Mouse (Mus musculus) ES-Bruce4 (cell line): ENCODE results near the gene Polg. TPM values are rescaled to one million over a fixed set of nuclear protein-coding genes. Genes with fewer than 3 reads are reported as not detected.

ENCODE experiments used
- H3K27ac ChIP-seq: 2 replicates; pipeline ENCODE4 v1.5.1; 2012; ENCODE audit warnings: low read length, inconsistent platforms; ENCODE audit not compliant: insufficient read depth
- H3K27me3 ChIP-seq: 2 replicates; pipeline ENCODE4 v1.6.1; 2012; ENCODE audit warnings: mild to moderate bottlenecking, low read length, inconsistent platforms; ENCODE audit not compliant: control insufficient read depth, poor library complexity, insufficient read depth, severe bottlenecking
- H3K36me3 ChIP-seq: 2 replicates; pipeline ENCODE4 v1.6.1; 2012; ENCODE audit warnings: inconsistent platforms, mild to moderate bottlenecking, low read length, moderate library complexity; ENCODE audit not compliant: control insufficient read depth, poor library complexity, insufficient read depth, severe bottlenecking
- H3K4me1 ChIP-seq: one replicate; pipeline ENCODE4 v1.8.1; 2011; ENCODE audit warnings: low read length; ENCODE audit not compliant: control insufficient read depth, insufficient read depth
- H3K4me3 ChIP-seq: 2 replicates; pipeline ENCODE4 v1.5.1; 2011; ENCODE audit warnings: low read depth, mild to moderate bottlenecking, low read length
- H3K9ac ChIP-seq: 2 replicates; pipeline ENCODE4 v1.6.1; 2012; ENCODE audit warnings: low read depth, mild to moderate bottlenecking, inconsistent platforms; ENCODE audit not compliant: poor library complexity, severe bottlenecking
- H3K9me3 ChIP-seq: replicated peaks from 2 replicates; pipeline ENCODE4 v1.6.1; 2012; ENCODE audit warnings: mild to moderate bottlenecking, low read length, inconsistent platforms; ENCODE audit not compliant: control insufficient read depth, poor library complexity, insufficient read depth, severe bottlenecking
- CTCF ChIP-seq: IDR thresholded peaks from one replicate; pipeline ENCODE4 v1.8.1; 2011; ENCODE audit warnings: low read depth, low read length
- EP300 ChIP-seq: IDR thresholded peaks from 2 replicates; pipeline ENCODE4 v1.6.1; 2011; ENCODE audit warnings: low read depth, low read length; ENCODE audit not compliant: insufficient read depth
- POLR2A ChIP-seq: IDR thresholded peaks from one replicate; pipeline ENCODE4 v1.8.1; 2011; ENCODE audit warnings: low read length; ENCODE audit not compliant: insufficient read depth
- polyA plus RNA-seq: library from polyadenylated mRNA; stranded (reverse); fragments of >200 nt; gene quantifications from 2 replicates; pipeline ENCODE4 v1.2.4, GENCODE M21; 2011; ENCODE audit warnings: low read depth; ENCODE audit not compliant: missing spikeins, insufficient read depth, insufficient read length

Polg gene
- polyA plus RNA-seq, 1 experiment: 78.3 TPM

DNA sequence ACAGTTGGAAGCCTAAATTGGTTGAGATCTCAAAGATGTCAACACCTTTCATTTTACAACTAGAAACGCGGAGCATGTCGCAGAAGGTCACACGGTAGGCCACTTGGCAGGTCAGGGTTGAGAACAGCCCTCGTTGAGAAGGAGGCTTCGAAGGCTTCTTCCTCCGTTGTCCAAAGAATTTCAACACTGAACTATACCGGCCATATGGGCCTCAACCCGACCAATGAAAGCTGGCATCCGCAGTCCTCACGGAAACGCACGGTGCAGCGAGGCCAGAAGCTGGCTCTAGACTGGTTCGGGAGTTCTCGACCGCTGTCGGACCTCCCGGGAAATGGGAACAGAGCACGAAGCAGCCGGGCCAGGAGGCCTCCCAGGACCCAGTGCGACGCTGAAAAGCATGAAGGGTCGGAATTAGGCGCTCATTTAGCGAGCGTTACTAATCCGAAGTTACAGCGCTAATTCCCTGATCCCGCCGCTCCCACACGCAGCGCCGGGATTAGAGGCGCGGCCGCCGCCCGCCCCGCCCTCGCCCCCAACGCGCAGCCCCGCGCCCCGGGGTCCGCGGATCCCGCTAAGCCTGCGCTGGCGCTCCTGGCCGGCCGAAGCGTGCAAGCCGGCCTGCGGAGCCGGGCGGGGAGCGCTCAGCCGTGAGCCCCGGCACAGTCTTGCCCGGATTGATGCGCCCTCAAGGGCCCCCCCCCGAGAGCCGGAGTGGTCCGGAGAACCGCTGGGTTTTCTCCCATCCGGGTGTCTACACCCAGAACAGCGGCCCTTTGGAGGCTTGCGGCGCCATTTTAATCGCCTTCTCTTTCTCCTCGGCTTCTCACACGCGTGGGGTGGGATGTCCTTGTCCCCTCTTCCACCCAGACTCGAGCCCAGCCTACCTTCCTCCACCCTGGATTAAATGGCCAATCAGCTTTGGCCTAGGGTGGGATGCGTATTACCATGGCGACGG, 42.4 kb upstream of the Polg start:
- Histone ChIP-seq H3K4me3 (peak overlapping the region; percentile 19), H3K27me3 (peaks cover 48% of the 10 kb centered on the region), H3K36me3 (no peaks in the 10 kb centered on the region), H3K4me1 (peaks cover 1% of the 10 kb centered on the region), H3K9ac (0 out of 2 replicates have a peak overlapping the region, but pooled peaks have one; percentile 18), H3K9me3 (no peaks in the 10 kb centered on the region), H3K27ac (no peak overlapping the region)
- TF ChIP-seq POLR2A: no peak
- TF ChIP-seq CTCF: no peak
- TF ChIP-seq EP300: no peak

DNA sequence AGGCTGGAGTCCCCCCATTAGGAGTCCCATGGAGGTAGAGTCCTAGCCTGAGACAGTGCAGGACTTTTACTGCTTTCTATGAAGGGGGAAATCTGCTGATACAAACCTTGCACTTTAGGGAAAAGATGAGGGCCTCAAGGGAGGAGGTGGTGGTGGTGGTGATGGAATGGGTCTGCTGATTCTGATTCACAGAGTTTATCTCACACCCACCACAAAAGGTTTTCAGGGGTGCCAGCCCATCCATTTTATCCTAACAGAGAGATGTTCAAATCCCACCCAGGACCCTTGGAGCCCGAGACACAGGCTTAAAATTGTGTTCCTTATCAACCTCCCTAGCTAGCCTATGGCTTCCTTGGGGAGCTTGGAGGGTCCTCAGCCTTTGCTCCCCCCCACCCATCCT, 41.6 kb upstream of the Polg start:
- H3K9ac ChIP-seq: no peak overlapping the region

DNA sequence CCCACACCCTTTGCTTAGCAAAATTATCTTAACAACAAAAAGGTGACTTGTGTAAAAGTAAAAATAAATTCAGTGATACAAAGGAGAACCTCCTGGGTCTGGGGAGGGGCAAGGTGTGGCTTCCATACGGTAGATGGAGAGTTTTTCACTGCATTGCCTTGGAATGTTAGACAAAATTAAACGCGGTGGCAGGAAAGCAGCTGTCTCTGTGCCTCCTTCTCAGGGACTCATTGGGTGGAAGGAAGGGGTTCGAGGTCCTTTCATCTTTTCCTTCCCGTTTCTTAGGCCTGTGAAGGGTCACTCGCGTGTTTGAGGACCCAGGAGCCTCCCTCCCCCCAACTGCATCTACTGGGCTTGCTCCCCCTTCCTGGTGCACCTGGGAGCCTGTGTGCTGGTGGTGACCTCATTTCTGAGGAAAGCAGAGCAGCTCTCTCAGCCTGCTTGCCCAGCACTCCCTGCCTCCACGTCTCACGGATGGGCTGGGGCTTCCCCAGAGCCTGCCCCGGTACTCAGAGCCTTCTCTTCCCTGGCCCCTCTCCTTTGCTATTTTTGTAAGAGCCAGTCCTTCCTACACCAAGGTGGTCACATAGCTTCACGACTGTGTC, 41.0 kb upstream of the Polg start:
- H3K4me3 ChIP-seq: no peak overlapping the region
- H3K36me3 ChIP-seq: no peaks in the 10 kb centered on the region
- H3K27ac ChIP-seq: no peak overlapping the region
- H3K4me1 ChIP-seq: peaks cover 1% of the 10 kb centered on the region
- peaks cover 48% of the 10 kb centered on the region for H3K27me3 ChIP-seq
- H3K9ac ChIP-seq: no peak overlapping the region
- TF ChIP-seq POLR2A: no peak
- no peak for TF ChIP-seq CTCF
- TF ChIP-seq EP300: no peak
- H3K9me3 ChIP-seq: no peaks in the 10 kb centered on the region

More for the DNA sequence above, 41.6 kb upstream of the Polg start:
- no peak for TF ChIP-seq POLR2A
- TF ChIP-seq CTCF: no peak
- no peak for TF ChIP-seq EP300
- Histone ChIP-seq H3K36me3 (no peaks in the 10 kb centered on the region), H3K9me3 (no peaks in the 10 kb centered on the region), H3K27ac (no peak overlapping the region), H3K4me1 (peaks cover 1% of the 10 kb centered on the region), H3K4me3 (no peak overlapping the region), H3K27me3 (peaks cover 48% of the 10 kb centered on the region)

DNA sequence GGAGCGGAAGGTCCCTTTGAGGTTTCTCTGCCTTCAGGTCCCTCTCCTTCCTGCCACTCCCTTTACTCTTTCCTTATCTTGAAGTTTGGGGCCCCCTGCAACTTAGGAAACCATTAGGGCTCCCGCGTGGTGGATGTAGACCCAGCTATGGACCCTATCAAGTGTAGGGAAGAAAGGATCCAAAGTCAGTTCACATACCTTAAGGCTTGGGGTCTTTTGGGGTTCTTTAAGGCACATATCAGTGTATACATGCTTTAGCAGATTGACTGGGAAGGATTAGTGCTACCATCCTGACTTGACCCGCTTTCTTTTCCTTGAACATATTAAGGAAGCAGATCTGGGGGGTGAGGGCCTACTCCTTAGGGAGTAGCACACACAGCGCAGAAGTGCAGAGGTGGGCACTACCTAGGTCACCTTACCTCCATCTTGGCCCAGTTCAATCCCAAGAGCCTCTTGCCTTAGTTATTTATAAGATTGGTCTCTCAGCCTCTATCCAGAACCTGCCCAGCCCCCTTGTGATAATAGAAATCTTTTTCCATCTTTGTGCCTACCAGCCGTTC, 40.4 kb upstream of the Polg start:
- TF ChIP-seq POLR2A: no peak
- TF ChIP-seq EP300: no peak
- Histone ChIP-seq H3K36me3 (no peaks in the 10 kb centered on the region), H3K27ac (no peak overlapping the region), H3K4me1 (peaks cover 1% of the 10 kb centered on the region), H3K4me3 (no peak overlapping the region), H3K9me3 (no peaks in the 10 kb centered on the region), H3K9ac (no peak overlapping the region), H3K27me3 (peaks cover 49% of the 10 kb centered on the region)

DNA sequence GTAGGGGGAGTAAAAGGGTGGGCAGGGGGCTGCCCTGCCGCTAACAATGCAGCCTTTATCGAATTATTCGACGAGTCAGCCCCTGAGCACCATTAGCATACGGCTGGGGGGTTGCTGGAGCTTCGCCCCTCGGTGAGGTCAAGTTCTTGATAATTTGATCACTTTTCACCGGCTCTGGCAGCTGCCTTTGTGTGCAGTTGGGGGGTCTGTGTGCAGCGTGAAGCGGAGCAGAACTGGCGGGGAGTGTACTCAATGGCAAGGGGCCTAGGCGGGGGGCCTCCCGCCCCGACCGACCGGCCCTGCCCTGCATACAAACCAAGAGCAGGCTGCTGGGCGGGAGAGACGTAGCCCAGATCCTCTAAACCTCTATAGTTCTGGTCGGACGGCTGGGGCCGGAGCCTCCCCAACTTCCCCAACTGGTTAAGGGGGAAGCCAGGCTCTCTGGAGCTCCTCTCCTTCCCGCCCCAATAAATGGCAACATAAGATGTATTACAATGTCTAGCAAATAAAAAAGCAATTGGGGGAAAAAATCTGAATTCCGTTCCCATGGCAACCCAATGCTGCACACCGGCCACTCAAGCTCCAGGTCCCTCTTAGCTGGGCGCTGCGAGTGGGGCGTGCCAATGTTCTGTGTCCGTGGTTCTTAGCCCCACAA, 39.8 kb upstream of the Polg start:
- Histone ChIP-seq H3K9ac (no peak overlapping the region), H3K4me3 (peak overlapping the region; percentile 72; the same call in 1 of the 2 replicates), H3K36me3 (no peaks in the 10 kb centered on the region), H3K4me1 (peaks cover 1% of the 10 kb centered on the region), H3K9me3 (no peaks in the 10 kb centered on the region), H3K27me3 (peaks cover 51% of the 10 kb centered on the region), H3K27ac (no peak overlapping the region)
- TF ChIP-seq CTCF (no peak), POLR2A (no peak), EP300 (no peak)
